Mouse (Mus musculus) MEL (cell line): ENCODE measurements around the gene Esrp2. TPM values are rescaled to one million over a fixed set of nuclear protein-coding genes. Genes with fewer than 3 reads are reported as not detected.

Source experiments
- DNase-seq: peaks from one replicate; pipeline ENCODE4 v3.0.0; 2011; ENCODE audit warnings: low read depth, low spot score
- H3K27ac ChIP-seq: 2 replicates; pipeline ENCODE4 v1.5.1; 2012; ENCODE audit warnings: low read depth, mild to moderate bottlenecking, control low read depth, low read length, moderate library complexity; ENCODE audit not compliant: control insufficient read depth
- H3K27me3 ChIP-seq, 2 experiments: fragments of 150-350 bp in 1 of 2; sonication (generic) in 1 of 2; 2 replicates each; pipeline ENCODE4 v1.6.1; 2012; ENCODE audit warnings: low read length in 2 of 2, mild to moderate bottlenecking in 2 of 2, improper control_type of control experiment in 1 of 2, moderate library complexity in 1 of 2; ENCODE audit not compliant: insufficient read depth in 2 of 2, control insufficient read depth in 1 of 2
- H3K36me3 ChIP-seq, 2 experiments: 2 replicates each; pipeline ENCODE4 v1.6.1; 2012 to 2014; ENCODE audit warnings: low read length in 2 of 2, improper control_type of control experiment in 1 of 2, inconsistent platforms in 1 of 2, mild to moderate bottlenecking in 1 of 2; ENCODE audit not compliant: insufficient read depth in 2 of 2, control insufficient read depth in 1 of 2
- H3K4me1 ChIP-seq, 2 experiments: fragments of 150-350 bp in 1 of 2; sonication (generic) in 1 of 2; 2 replicates each; pipeline ENCODE4 v1.6.1; 2012; ENCODE audit warnings: low read length in 2 of 2, improper control_type of control experiment in 1 of 2, mild to moderate bottlenecking in 1 of 2; ENCODE audit not compliant: insufficient read depth in 2 of 2, control insufficient read depth in 1 of 2
- H3K4me3 ChIP-seq, 2 experiments: fragments of 150-350 bp in 1 of 2; sonication (generic) in 1 of 2; 2 replicates each; pipeline ENCODE4 v1.5.1; 2012; ENCODE audit warnings: low read depth in 2 of 2, low read length in 2 of 2, mild to moderate bottlenecking in 2 of 2, moderate library complexity in 2 of 2, control low read depth in 1 of 2, improper control_type of control experiment in 1 of 2; ENCODE audit not compliant: control insufficient read depth in 1 of 2, insufficient read depth in 1 of 2
- H3K79me2 ChIP-seq: 2 replicates; pipeline ENCODE4 v1.6.1; 2012; ENCODE audit warnings: mild to moderate bottlenecking, low read length, moderate library complexity; ENCODE audit not compliant: control insufficient read depth, poor library complexity, insufficient read depth
- H3K9ac ChIP-seq: 2 replicates; pipeline ENCODE4 v1.6.1; 2012; ENCODE audit warnings: low read depth, mild to moderate bottlenecking, control low read depth, low read length, moderate library complexity; ENCODE audit not compliant: control insufficient read depth, poor library complexity, severe bottlenecking
- H3K9me3 ChIP-seq: fragments of 150-350 bp; sonication (generic); replicated peaks from 2 replicates; pipeline ENCODE4 v1.6.1; 2012; ENCODE audit warnings: mild to moderate bottlenecking, low read length, improper control_type of control experiment, moderate library complexity; ENCODE audit not compliant: insufficient read depth
- CHD1 ChIP-seq: IDR thresholded peaks from 2 replicates; pipeline ENCODE4 v1.6.1; 2012; ENCODE audit warnings: low read depth, mild to moderate bottlenecking, inconsistent platforms, low read length, improper control_type of control experiment
- CHD2 ChIP-seq: IDR thresholded peaks from 2 replicates; pipeline ENCODE4 v1.6.1; 2011; ENCODE audit warnings: low read length, improper control_type of control experiment
- CTCF ChIP-seq, 3 experiments: IDR thresholded peaks in 2 of 3; conservative IDR thresholded peaks in 1 of 3; 2 replicates each; pipeline ENCODE4 v1.5.1; 2011 to 2012; ENCODE audit warnings: low read length in 3 of 3, low read depth in 2 of 3, mild to moderate bottlenecking in 2 of 3, improper control_type of control experiment in 1 of 3, inconsistent platforms in 1 of 3, mixed read lengths in 1 of 3, moderate library complexity in 1 of 3; ENCODE audit not compliant: control insufficient read depth in 1 of 3, insufficient read depth in 1 of 3, poor library complexity in 1 of 3, severe bottlenecking in 1 of 3
- E2F4 ChIP-seq: IDR thresholded peaks from 2 replicates; pipeline ENCODE4 v1.6.1; 2011; ENCODE audit warnings: low read depth, low read length, improper control_type of control experiment, borderline replicate concordance
- ELF1 ChIP-seq: IDR thresholded peaks from 2 replicates; pipeline ENCODE4 v1.6.1; 2014; ENCODE audit warnings: low read depth, mild to moderate bottlenecking, inconsistent platforms, low read length, improper control_type of control experiment, moderate library complexity
- ETS1 ChIP-seq: IDR thresholded peaks from 2 replicates; pipeline ENCODE4 v1.6.1; 2012; ENCODE audit warnings: low read depth, mild to moderate bottlenecking, inconsistent platforms, low read length, improper control_type of control experiment, moderate library complexity
- GABPA ChIP-seq: IDR thresholded peaks from 2 replicates; pipeline ENCODE4 v1.6.1; 2012; ENCODE audit warnings: low read depth, mild to moderate bottlenecking, inconsistent platforms, low read length, improper control_type of control experiment, moderate library complexity
- GATA1 ChIP-seq: IDR thresholded peaks from 2 replicates; pipeline ENCODE4 v1.6.1; 2011; ENCODE audit warnings: low read depth, low read length, improper control_type of control experiment
- HCFC1 ChIP-seq: IDR thresholded peaks from 2 replicates; pipeline ENCODE4 v1.6.1; 2012; ENCODE audit warnings: low read depth, mild to moderate bottlenecking, inconsistent platforms, low read length, improper control_type of control experiment, moderate library complexity
- MAZ ChIP-seq: IDR thresholded peaks from 2 replicates; pipeline ENCODE4 v1.6.1; 2012; ENCODE audit warnings: low read depth, mild to moderate bottlenecking, inconsistent platforms, low read length, improper control_type of control experiment
- MEF2A ChIP-seq: IDR thresholded peaks from 2 replicates; pipeline ENCODE4 v1.6.1; 2014; ENCODE audit warnings: low read depth, mild to moderate bottlenecking, inconsistent platforms, low read length, improper control_type of control experiment; ENCODE audit not compliant: poor library complexity, insufficient replicate concordance, severe bottlenecking; ENCODE audit errors: extremely low read depth
- MXI1 ChIP-seq: IDR thresholded peaks from 2 replicates; pipeline ENCODE4 v1.6.1; 2011; ENCODE audit warnings: mild to moderate bottlenecking, low read depth, low read length, improper control_type of control experiment
- MYB ChIP-seq: IDR thresholded peaks from 2 replicates; pipeline ENCODE4 v1.6.1; 2011; ENCODE audit warnings: mild to moderate bottlenecking, low read depth, low read length, improper control_type of control experiment
- MYC ChIP-seq: IDR thresholded peaks from 2 replicates; pipeline ENCODE4 v1.6.1; 2011; ENCODE audit warnings: low read depth, mild to moderate bottlenecking, low read length, improper control_type of control experiment, moderate library complexity
- NELFE ChIP-seq: IDR thresholded peaks from 2 replicates; pipeline ENCODE4 v1.6.1; 2011; ENCODE audit warnings: low read depth, low read length, improper control_type of control experiment
- POLR2A ChIP-seq, 2 experiments: IDR thresholded peaks; 2 replicates each; pipeline ENCODE4 v1.6.1; 2011 to 2012; ENCODE audit warnings: low read length in 2 of 2, mild to moderate bottlenecking in 2 of 2, control low read depth in 1 of 2, improper control_type of control experiment in 1 of 2, low read depth in 1 of 2, moderate library complexity in 1 of 2; ENCODE audit not compliant: control insufficient read depth in 1 of 2, insufficient read depth in 1 of 2, poor library complexity in 1 of 2
- POLR2AphosphoS2 ChIP-seq: IDR thresholded peaks from 2 replicates; pipeline ENCODE4 v1.6.1; 2011; ENCODE audit warnings: low read length, improper control_type of control experiment
- POLR2AphosphoS5 ChIP-seq: IDR thresholded peaks from 2 replicates; pipeline ENCODE4 v1.6.1; 2012; ENCODE audit warnings: low read depth, borderline replicate concordance, mild to moderate bottlenecking, inconsistent platforms, low read length, moderate library complexity, mixed read lengths
- RAD21 ChIP-seq: IDR thresholded peaks from 2 replicates; pipeline ENCODE4 v1.6.1; 2011; ENCODE audit warnings: mild to moderate bottlenecking, low read depth, low read length, improper control_type of control experiment
- RCOR1 ChIP-seq: IDR thresholded peaks from 2 replicates; pipeline ENCODE4 v1.6.1; 2012; ENCODE audit warnings: low read depth, mild to moderate bottlenecking, inconsistent platforms, low read length, improper control_type of control experiment
- SIN3A ChIP-seq: IDR thresholded peaks from 2 replicates; pipeline ENCODE4 v1.6.1; 2012; ENCODE audit warnings: low read length, improper control_type of control experiment, inconsistent platforms
- SMC3 ChIP-seq: IDR thresholded peaks from 2 replicates; pipeline ENCODE4 v1.6.1; 2011; ENCODE audit warnings: low read depth, low read length, improper control_type of control experiment
- TBP ChIP-seq: IDR thresholded peaks from 2 replicates; pipeline ENCODE4 v1.8.0; 2011; ENCODE audit warnings: low read depth, low read length, improper control_type of control experiment
- UBTF ChIP-seq: IDR thresholded peaks from 2 replicates; pipeline ENCODE4 v1.6.1; 2012; ENCODE audit warnings: low read depth, mild to moderate bottlenecking, inconsistent platforms, low read length, improper control_type of control experiment, moderate library complexity, borderline replicate concordance; ENCODE audit not compliant: insufficient read depth
- ZC3H11A ChIP-seq: IDR thresholded peaks from 2 replicates; pipeline ENCODE4 v1.6.1; 2012; ENCODE audit warnings: low read depth, mild to moderate bottlenecking, inconsistent platforms, low read length, improper control_type of control experiment
- ZKSCAN1 ChIP-seq: IDR thresholded peaks from 2 replicates; pipeline ENCODE4 v1.6.1; 2012; ENCODE audit warnings: low read depth, mild to moderate bottlenecking, inconsistent platforms, low read length, improper control_type of control experiment, moderate library complexity
- ZMIZ1 ChIP-seq: IDR thresholded peaks from 2 replicates; pipeline ENCODE4 v1.6.1; 2012; ENCODE audit warnings: low read depth, mild to moderate bottlenecking, inconsistent platforms, low read length, improper control_type of control experiment, moderate library complexity
- polyA plus RNA-seq, 2 experiments: library from polyadenylated mRNA; stranded (reverse) in 1 of 2; unstranded in 1 of 2; fragments of >175 nt in 1 of 2; fragments of >200 nt in 1 of 2; gene quantifications; 2 replicates each; pipeline versions ENCODE4 v1.2.1 to v1.2.4; 2012; ENCODE audit warnings: low replicate concordance in 2 of 2, low read depth in 1 of 2; ENCODE audit not compliant: insufficient read length in 2 of 2, insufficient read depth in 1 of 2, missing spikeins in 1 of 2
- total RNA-seq: library from RNA; depleted of rRNA; stranded (reverse); fragments of 300-350 nt; gene quantifications from 2 replicates; pipeline ENCODE4 v1.2.3, GENCODE M21; 2012

Esrp2 gene
- total and polyA plus RNA-seq, 3 experiments = 2.3 to 4.5 TPM; not detected in 1

DNA sequence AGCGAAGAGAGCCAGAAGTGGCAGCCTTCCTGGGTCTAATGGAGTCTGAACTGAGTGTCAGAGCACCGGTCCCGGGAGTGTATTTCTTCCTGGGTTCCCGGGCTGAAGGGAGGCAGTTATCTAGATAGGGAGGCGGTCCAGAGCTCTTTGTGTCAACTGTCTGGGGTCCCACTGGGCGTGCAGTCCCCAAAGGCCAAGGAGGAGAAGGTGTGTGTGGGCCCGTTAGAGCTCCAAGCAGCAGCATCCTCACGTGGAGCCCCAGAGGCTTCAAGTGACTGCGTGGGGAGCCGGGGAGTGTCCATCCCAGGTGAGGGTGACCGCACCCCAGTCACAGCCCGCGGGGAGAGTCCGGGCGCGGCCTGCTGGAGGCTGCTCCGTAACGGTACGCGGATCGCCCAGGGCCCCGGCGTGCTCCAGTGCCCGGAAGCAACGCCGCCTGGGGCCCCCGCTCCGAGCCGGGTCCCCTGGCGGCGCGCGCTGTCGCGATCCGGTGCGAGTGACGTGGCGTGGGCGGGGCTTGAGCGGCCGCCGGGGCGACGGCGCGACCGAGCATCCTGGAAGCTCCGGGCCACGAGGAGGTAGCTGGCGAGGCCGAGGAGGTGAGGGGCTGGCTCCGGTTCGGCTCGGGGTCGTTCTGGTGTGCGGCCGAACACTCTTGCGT lies 31.7 kb upstream of the Esrp2 start, which contains the start of gene Slc7a6 (continued):
- TF ChIP-seq CHD2 = no peak
- TF ChIP-seq GABPA = no peak
- peak; percentile 81 for TF ChIP-seq POLR2AphosphoS2
- peak; percentile 16; the same call in 1 of the 2 replicates for TF ChIP-seq SIN3A
- TF ChIP-seq MYB = no peak
- TF ChIP-seq POLR2A (IDR thresholded peaks at IDR 0.05; ENCODE audit: control insufficient read depth in 1 of 2, insufficient read depth in 1 of 2, low read depth in 1 of 2, low read length in 2 of 2, poor library complexity in 1 of 2) = peak; percentile 78 to 94
- no peak for TF ChIP-seq ZKSCAN1
- TF ChIP-seq NELFE = peak; percentile 84
- peak; percentile 29; the same call in 1 of the 2 replicates for TF ChIP-seq ETS1
- peak; percentile 85 for TF ChIP-seq MXI1
- peak; percentile 69; the same call in 1 of the 2 replicates for TF ChIP-seq UBTF
- TF ChIP-seq MEF2A = no peak
- no peak for TF ChIP-seq E2F4
- TF ChIP-seq ELF1 = peak; percentile 69; the same call in 1 of the 2 replicates
- no peak for TF ChIP-seq TBP
- 0 out of 2 replicates have a peak, but pooled peaks have one; percentile 11 for TF ChIP-seq RCOR1
- TF ChIP-seq CHD1 = 0 out of 2 replicates have a peak, but pooled peaks have one; percentile 5
- no peak for TF ChIP-seq SMC3
- 0 out of 2 replicates have a peak, but pooled peaks have one; percentile 24 for TF ChIP-seq GATA1

DNA sequence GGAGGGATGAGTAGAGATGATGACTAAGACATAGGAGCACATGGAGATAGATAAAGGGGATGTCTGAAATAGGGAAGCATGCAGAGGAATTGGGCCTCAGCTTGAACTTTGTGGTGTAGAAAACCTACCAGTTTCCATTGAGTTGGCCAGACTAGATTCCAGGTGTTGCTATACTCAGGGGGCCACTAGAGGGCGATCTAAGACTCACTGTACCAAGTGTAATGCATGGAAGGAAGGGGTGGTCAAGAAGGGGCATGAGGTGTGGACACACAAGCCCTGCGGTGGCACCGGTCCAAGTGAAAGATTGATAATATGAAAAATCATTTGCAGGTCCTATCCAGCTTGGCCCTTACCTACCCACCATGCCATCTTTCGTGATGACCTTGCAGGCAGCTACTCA lies 28.7 kb upstream of the Esrp2 start:
- Histone ChIP-seq H3K4me1 (peaks cover 3 to 14% of the 10 kb centered on the region in 2 experiments; a peak in 2 of 4 replicates), H3K27ac (no peak overlapping the region), H3K9me3 (no peaks in the 10 kb centered on the region), H3K36me3 (peaks cover 0 to 13% of the 10 kb centered on the region in 2 experiments; a peak in 2 of 4 replicates), H3K27me3 (no peaks in the 10 kb centered on the region), H3K79me2 (peaks cover 17% of the 10 kb centered on the region), H3K9ac (no peak overlapping the region), H3K4me3 (no peak overlapping the region)
- DNase-seq = peak; percentile 80
- no peak for TF ChIP-seq MEF2A
- peak; percentile 79 for TF ChIP-seq SMC3
- TF ChIP-seq RAD21 = peak; percentile 72
- TF ChIP-seq TBP = peak; percentile 71; the same call in 1 of the 2 replicates
- TF ChIP-seq HCFC1 = peak; percentile 35; the same call in 1 of the 2 replicates
- TF ChIP-seq MXI1 = peak; percentile 57
- no peak for TF ChIP-seq POLR2AphosphoS5
- peak; percentile 79 to 92 (median 90) for TF ChIP-seq CTCF (IDR thresholded peaks at IDR 0.05 in 2 of 3, conservative IDR thresholded peaks at IDR 0.05 in 1 of 3; ENCODE audit: control insufficient read depth in 1 of 3, insufficient read depth in 1 of 3, low read depth in 2 of 3, low read length in 3 of 3, poor library complexity in 1 of 3, severe bottlenecking in 1 of 3)
- TF ChIP-seq SIN3A = peak; percentile 52
- no peak for TF ChIP-seq ZMIZ1
- TF ChIP-seq MAZ = no peak
- peak; percentile 76; the same call in 1 of the 2 replicates for TF ChIP-seq MYC
- TF ChIP-seq RCOR1 = no peak
- TF ChIP-seq ZC3H11A = peak; percentile 68
